Mouse (Mus musculus): Measurements from ENCODE around the gene Mlh1. TPM values are rescaled to one million over a fixed set of nuclear protein-coding genes. Genes with fewer than 3 reads are reported as not detected.

The Mlh1 gene
- polyA plus RNA-seq (2017; shearing (Covaris generic)) = 10 to 100 TPM in 2 of 3 experiments, 1 to 10 TPM in 1; 8.7 to 27.4 (median 14.4) TPM

GRCm38 (mm10) chr9:111271434-111272160 is at the start of gene Mlh1, which contains the start of gene Epm2aip1:
Gene Mlh1, minus strand, starts transcription at chr9:111271791.
Gene Epm2aip1, plus strand, starts transcription at chr9:111271929.
- peak; percentile 90 for ATAC-seq

GRCm38 (mm10) chr9:111320912-111321311 is 49.3 kb upstream of the Mlh1 start:
- no peak for ATAC-seq

- ATAC-seq = peak; percentile 38
These were observed 42.6 kb upstream of the Mlh1 start for GRCm38 (mm10) chr9:111314219-111314618.

GRCm38 (mm10) chr9:111313793-111314192 is 42.2 kb upstream of the Mlh1 start:
- ATAC-seq = no peak

- ATAC-seq = no peak
These were observed 41.7 kb upstream of the Mlh1 start for GRCm38 (mm10) chr9:111313299-111313698.

- ATAC-seq = no peak
These were observed 41.0 kb upstream of the Mlh1 start for GRCm38 (mm10) chr9:111312442-111313141.

GRCm38 (mm10) chr9:111311843-111312441 is 40.4 kb upstream of the Mlh1 start:
- no peak for ATAC-seq

GRCm38 (mm10) chr9:111311031-111311842 is 39.6 kb upstream of the Mlh1 start, which contains the start of gene Trank1:
Gene Trank1, plus strand, starts transcription at chr9:111311739.
- no peak for ATAC-seq

GRCm38 (mm10) chr9:111306142-111306541 is 34.6 kb upstream of the Mlh1 start:
- ATAC-seq = no peak

- no peak for ATAC-seq
These were observed 32.4 kb upstream of the Mlh1 start for GRCm38 (mm10) chr9:111304036-111304435.

- no peak for ATAC-seq
These were observed 30.7 kb upstream of the Mlh1 start for GRCm38 (mm10) chr9:111302196-111302831.

GRCm38 (mm10) chr9:111298606-111299005 is 27.0 kb upstream of the Mlh1 start:
- ATAC-seq = no peak

GRCm38 (mm10) chr9:111296433-111296832 is 24.8 kb upstream of the Mlh1 start:
- no peak for ATAC-seq

GRCm38 (mm10) chr9:111295323-111295722 is 23.7 kb upstream of the Mlh1 start:
- ATAC-seq = no peak

- ATAC-seq = no peak
These were observed 23.3 kb upstream of the Mlh1 start for GRCm38 (mm10) chr9:111294911-111295310.

GRCm38 (mm10) chr9:111293234-111293633 is 21.6 kb upstream of the Mlh1 start:
- no peak for ATAC-seq

GRCm38 (mm10) chr9:111290539-111291100 is 19.0 kb upstream of the Mlh1 start:
- ATAC-seq = no peak

- ATAC-seq = peak; percentile 68
These were observed 18.3 kb upstream of the Mlh1 start for GRCm38 (mm10) chr9:111289832-111290339.

GRCm38 (mm10) chr9:111289294-111289831 is 17.8 kb upstream of the Mlh1 start:
- no peak for ATAC-seq

GRCm38 (mm10) chr9:111287956-111288355 is 16.4 kb upstream of the Mlh1 start:
- no peak for ATAC-seq

- ATAC-seq = no peak
These were observed 14.9 kb upstream of the Mlh1 start for GRCm38 (mm10) chr9:111286468-111286867.

Measured in inflammation-experienced regulatory T-cells, adult 6 months (primary cell).